Mouse (Mus musculus): ENCODE results near the gene Ajm1. TPM values are rescaled to one million over a fixed set of nuclear protein-coding genes. Genes with fewer than 3 reads are reported as not detected.

Ajm1 gene
- total RNA-seq, 2 experiments from 2014 or later = 1.5 to 1.7 TPM

DNA sequence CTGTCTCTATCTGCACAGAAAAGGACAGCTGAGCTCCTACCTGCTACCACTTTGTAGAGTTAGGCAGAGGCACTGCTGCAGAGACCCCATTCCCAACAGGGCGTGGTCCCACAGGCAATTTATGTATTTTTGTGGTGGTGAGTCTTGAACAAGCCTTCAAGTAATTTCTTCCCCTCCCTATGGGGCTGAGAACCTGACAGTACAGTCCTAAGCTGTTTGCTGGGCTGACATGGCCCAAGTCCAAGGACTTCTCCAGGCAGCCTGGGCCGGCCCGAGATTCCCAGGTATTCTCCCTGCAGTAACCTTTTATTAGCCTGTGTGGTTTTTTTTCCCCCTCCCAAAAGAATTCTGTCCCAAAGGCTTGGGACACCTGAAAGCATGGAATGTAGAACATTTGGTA, 2.6 kb upstream of the Ajm1 start:
- DNase-seq (ENCODE audit: low spot score in 2 of 2) = no peak

- no peak for DNase-seq (ENCODE audit: low spot score in 2 of 2)
Observed at GRCm38 (mm10) chr2:25583571-25583970, 2.0 kb upstream of the Ajm1 start.

DNA sequence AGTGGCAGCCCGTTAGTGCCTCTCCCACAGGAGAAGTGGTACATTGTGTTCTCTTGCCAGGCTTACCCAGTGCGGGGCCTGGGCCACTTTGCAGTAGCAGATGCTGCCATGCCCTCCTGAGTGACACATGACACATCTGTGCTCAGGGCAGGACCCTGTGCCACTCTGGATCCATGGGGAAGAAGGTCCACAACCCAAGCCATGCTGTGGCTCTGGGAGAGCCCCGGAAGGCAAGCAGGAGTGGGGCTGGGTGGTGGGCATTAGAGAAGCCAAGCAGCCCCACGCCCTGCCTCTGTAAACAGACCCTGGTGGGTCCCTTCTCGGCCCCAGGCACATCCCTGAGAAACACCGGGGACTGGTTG, 1.5 kb upstream of the Ajm1 start:
- DNase-seq (ENCODE audit: low spot score in 2 of 2) = no peak

- DNase-seq (ENCODE audit: low spot score in 2 of 2) = no peak
Observed at GRCm38 (mm10) chr2:25582466-25583119, 1.0 kb upstream of the Ajm1 start.

DNA sequence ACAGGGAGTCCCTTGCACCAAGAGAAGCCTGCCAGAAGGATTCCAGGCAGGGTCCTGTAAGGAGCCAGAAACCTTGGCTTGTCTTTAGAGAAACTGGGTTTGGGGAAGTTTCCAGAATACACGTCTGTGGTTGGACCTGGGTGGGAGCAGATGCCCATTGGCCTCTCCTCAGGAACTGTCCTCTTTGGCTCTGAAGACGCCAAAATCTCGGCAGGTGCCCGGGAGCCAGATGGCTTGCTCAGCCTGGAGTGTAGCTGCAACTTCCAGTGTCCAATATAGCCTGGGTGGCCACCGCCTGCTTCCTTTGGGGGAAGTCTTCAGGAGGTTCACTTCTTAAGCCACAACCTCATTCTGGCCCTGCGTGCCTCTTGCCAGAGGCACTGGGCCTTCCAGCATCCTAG, 344 bp upstream of the Ajm1 start:
- DNase-seq (ENCODE audit: low spot score in 2 of 2) = no peak

DNA sequence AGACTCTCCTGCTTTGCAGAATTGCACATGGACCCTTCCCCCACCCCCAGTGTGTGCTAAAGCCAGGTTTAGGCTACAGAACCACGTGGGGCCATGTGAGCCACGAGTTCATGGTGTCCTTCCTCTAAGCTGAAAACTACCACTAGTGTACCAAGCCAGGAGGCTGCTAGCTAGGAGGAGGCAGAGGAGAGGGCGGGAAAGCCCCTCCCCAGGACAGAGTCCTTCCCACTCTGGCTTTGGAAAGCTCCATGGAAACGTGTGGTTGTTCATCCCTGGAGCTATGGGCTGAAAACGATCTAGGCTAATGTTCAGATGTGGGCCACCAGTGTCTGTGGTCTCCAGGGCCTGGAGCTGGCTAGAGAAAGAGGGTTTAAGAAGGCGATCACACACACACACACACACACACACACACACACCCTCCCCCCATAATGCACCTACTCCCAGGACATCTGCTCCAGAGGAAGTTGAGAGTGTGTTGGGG, 896 bp downstream of the Ajm1 start:
- no peak for DNase-seq (ENCODE audit: low spot score in 2 of 2)

- DNase-seq (ENCODE audit: low spot score in 2 of 2) = no peak
Observed at GRCm38 (mm10) chr2:25579737-25580460, 1.7 kb downstream of the Ajm1 start.

GRCm38 (mm10) chr2:25578796-25579736, 2.5 kb downstream of the Ajm1 start:
- DNase-seq (ENCODE audit: low spot score in 2 of 2) = peak in 1 of 2 experiments; percentile 30

- DNase-seq (ENCODE audit: low spot score in 2 of 2) = peak in 1 of 2 experiments; percentile 31
Observed at GRCm38 (mm10) chr2:25577951-25578795, 3.4 kb downstream of the Ajm1 start.

DNA sequence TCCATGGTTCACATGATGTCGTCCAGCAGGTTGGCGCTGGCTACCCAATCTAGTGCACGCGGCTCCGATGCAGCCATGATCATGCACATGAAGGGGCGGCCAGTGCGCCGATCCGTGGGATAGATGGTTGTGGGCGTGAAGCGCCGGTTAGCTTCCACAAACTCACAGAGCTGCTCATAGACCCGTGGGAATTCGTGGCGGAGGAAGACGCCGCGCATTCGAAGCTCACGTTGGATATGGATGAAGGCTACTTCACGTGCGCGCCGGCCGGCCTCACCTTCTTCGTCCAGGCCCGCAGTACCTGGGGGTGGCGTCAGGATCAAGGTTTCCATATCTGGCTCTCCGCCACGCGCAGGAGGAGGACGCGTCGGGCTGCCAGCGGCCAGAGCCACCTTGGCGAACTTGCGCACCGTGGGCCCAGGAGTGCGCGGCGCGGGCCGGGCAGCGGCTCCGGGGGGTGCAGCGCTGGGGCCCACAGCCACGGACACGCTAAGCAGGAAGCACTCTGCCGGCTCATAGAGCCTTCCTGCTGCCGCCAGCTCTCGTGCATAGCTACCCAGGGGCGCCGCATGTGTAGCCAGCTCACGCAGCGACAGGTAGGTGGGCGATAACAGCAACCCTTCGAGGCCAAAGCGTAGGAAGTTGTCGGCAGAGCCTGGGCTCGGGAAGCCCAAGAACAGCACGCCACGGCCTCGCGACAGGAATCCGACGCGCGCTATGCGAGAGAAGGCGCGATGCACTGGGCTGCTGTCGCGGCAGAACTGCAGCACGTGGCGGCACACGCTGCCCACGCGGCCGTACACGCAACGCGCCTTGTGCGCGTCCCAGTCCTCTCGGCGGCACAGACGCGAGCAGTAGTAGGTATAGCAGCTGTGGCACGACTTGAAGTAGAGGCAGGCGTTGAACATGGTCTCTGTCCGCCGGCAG, 4.3 kb downstream of the Ajm1 start:
- DNase-seq (ENCODE audit: low spot score in 2 of 2) = no peak

- DNase-seq (ENCODE audit: low spot score in 2 of 2) = no peak
Observed at GRCm38 (mm10) chr2:25576028-25576850, 5.3 kb downstream of the Ajm1 start.

GRCm38 (mm10) chr2:25575432-25576027, 6.0 kb downstream of the Ajm1 start:
- peak in 1 of 2 experiments; percentile 47 for DNase-seq (ENCODE audit: low spot score in 2 of 2)

DNA sequence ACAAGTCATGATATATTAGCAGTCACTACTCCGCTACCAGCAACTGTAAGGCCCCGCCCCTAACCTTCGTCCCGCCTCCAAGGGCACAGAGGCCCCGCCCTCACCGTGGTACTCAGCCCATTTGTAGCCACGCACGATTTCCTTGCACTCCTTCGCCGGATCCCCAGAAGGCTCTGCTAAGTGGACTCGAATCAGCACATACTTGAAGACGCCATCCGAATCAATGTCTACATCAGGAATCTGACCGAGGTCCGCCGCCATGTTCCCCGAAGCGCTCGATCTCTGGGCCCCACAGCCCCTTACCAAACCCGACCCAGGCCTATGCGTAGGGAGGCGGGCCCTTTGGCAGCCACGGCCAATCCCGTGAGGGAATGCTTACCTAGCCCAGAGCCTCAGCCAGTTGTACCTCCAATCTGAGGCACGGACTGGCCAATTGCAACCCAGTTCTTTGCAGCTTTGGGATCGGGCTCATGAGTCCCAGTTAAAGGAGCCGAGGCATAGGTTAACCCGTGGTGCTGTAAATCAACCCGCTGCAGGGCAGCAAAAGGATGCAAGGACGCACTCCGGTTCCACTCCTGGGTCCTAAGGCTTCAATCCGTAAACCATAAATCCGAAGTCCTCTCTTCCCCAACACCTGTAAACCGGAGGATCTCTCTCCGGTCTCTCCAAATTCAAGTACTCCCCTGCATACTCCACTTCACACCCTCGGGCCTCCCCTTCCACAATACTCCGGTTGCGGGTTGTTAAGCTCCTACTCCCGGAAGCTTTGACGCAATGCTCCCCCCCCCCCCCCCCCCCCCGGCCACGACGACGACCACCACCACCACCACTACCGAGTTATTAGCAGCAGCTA, 6.8 kb downstream of the Ajm1 start, which contains the start of the genes Mamdc4 and Phpt1:
Gene Mamdc4 (minus strand): TSS at position 267 of the 853 bp plus-strand sequence.
Gene Phpt1 (minus strand): TSS at position 646 of the 853 bp plus-strand sequence.
- DNase-seq (ENCODE audit: low spot score in 2 of 2) = peak; percentile 92 to 96

DNA sequence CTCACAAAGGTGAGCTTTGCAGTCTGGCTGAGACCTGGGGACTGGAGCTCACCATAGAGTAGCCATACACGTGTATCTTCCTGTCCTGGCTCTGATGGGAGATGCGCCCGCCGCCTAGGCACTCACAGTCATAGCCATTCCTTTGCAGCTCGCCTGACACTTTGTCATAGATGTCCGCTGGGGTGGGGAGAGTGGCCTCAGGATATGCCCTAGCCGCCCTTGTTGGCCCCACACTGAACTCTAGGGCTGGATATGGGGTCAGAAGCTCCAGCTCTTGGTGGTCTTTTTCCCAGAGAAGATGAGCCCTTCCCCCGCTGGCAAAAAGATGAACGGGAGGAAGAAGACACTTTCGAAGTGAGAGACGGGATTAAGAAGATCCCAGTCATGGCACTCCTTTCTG, 7.4 kb downstream of the Ajm1 start:
- DNase-seq (ENCODE audit: low spot score in 2 of 2) = peak in 1 of 2 experiments; percentile 27

DNA sequence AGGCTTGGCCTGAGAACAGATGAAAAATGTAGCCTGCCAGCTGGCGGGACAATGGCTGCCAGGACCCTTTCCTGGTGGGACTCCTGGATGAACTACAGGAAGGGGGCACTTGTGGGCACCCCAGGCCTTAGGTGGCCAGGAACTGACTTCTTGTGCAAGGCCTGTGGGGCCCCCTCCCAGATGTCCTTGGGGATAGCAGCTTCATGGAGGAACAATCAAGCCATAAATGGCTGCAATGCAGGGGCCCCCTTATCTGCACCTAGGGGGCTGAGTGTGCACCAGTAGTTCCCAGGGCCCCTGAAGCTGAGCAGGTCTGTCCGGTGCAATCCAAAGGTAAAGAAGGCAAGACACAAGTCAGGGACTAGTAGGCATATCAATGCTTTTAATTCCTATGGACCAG, 8.5 kb downstream of the Ajm1 start:
- DNase-seq (ENCODE audit: low spot score in 2 of 2) = peak in 1 of 2 experiments; percentile 21

DNA sequence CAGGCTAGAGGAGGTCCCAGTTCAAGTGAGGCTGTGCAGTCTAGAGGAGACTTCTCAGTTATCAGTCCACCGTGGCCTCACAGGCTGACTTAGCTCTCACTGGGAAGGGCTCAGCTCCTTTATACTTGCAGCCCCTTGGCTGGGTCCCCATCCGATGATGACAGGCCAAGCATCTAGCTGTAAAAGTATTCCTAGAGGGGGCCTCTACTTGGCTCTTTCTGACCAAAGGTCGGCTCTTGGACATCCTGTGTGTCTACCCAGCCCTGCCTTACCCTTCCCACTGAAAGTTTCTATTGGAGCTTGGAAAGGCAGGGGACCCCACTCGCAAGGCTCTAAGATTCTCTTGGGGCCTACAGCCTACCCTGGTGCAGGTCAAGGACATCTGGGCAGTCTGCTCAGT, 10.3 kb downstream of the Ajm1 start:
- DNase-seq (ENCODE audit: low spot score in 2 of 2) = no peak

- no peak for DNase-seq (ENCODE audit: low spot score in 2 of 2)
Observed at GRCm38 (mm10) chr2:25569323-25569722, 12.2 kb downstream of the Ajm1 start.
